Mouse (Mus musculus) limb, embryonic 11.5 days (tissue): Measurements from ENCODE around the gene Cnn3. TPM values are rescaled to one million over a fixed set of nuclear protein-coding genes. Genes with fewer than 3 reads are reported as not detected.

Experiments
- ATAC-seq: fragments of 200-750 bp; cut with Nextera tagmentation; 2 replicates; pipeline ENCODE4 v1.8.0; 2017; ENCODE audit warnings: low read depth; ENCODE audit not compliant: insufficient number of reproducible peaks, low FRiP score, low TSS enrichment
- DNase-seq: peaks from one replicate; pipeline ENCODE4 v3.0.0-alpha.2; 2015; ENCODE audit warnings: low spot score
- H3K27ac ChIP-seq: fragments of 300-500 bp; sonication (generic); replicated peaks from 2 replicates; pipeline ENCODE4 v1.5.1; 2014; ENCODE audit warnings: low read depth, mild to moderate bottlenecking, low read length
- H3K27me3 ChIP-seq: fragments of 300-500 bp; sonication (generic); 2 replicates; pipeline ENCODE4 v1.6.1; 2014; ENCODE audit warnings: mild to moderate bottlenecking, low read length, mixed read lengths; ENCODE audit not compliant: control insufficient read depth, insufficient read depth
- H3K36me3 ChIP-seq: fragments of 300-500 bp; sonication (generic); 2 replicates; pipeline ENCODE4 v1.6.1; 2014; ENCODE audit warnings: mild to moderate bottlenecking, low read length, moderate library complexity, mixed read lengths; ENCODE audit not compliant: control insufficient read depth, insufficient read depth
- H3K4me1 ChIP-seq: fragments of 300-500 bp; sonication (generic); 2 replicates; pipeline ENCODE4 v1.6.1; 2014; ENCODE audit warnings: low read length, mixed read lengths; ENCODE audit not compliant: control insufficient read depth, insufficient read depth
- H3K4me2 ChIP-seq: fragments of 300-500 bp; sonication (generic); 2 replicates; pipeline ENCODE4 v1.6.1; 2014; ENCODE audit warnings: low read depth, mild to moderate bottlenecking, moderate library complexity; ENCODE audit not compliant: severe bottlenecking
- H3K4me3 ChIP-seq: fragments of 300-500 bp; sonication (generic); 2 replicates; pipeline ENCODE4 v1.5.1; 2014; ENCODE audit warnings: low read depth, low read length
- H3K9ac ChIP-seq: fragments of 300-500 bp; sonication (generic); 2 replicates; pipeline ENCODE4 v1.6.1; 2014; ENCODE audit warnings: mild to moderate bottlenecking, low read length
- H3K9me3 ChIP-seq: fragments of 300-500 bp; sonication (generic); 2 replicates; pipeline ENCODE4 v1.6.1; 2016; ENCODE audit warnings: low read length; ENCODE audit not compliant: control insufficient read depth
- WGBS: fragments of 180-500 bp; shearing (Covaris S2); extraction: QIAGEN DNeasy Blood & Tissue Kit; methylation state at CpG from one replicate; pipeline ENCODE4 v1.1.7; 2014; 5-methylcytosine and 5-hydroxymethylcytosine counted together
- polyA plus RNA-seq: library from polyadenylated mRNA; unstranded; fragments of >200 nt; fragmentation: Nextera tagmentation; extraction: Ambion mirVana; gene quantifications from 2 replicates; pipeline ENCODE4 v1.2.1, GENCODE M21; 2014

The Cnn3 gene
- polyA plus RNA-seq, 1 experiment from 2014 or later: 840 TPM

DNA sequence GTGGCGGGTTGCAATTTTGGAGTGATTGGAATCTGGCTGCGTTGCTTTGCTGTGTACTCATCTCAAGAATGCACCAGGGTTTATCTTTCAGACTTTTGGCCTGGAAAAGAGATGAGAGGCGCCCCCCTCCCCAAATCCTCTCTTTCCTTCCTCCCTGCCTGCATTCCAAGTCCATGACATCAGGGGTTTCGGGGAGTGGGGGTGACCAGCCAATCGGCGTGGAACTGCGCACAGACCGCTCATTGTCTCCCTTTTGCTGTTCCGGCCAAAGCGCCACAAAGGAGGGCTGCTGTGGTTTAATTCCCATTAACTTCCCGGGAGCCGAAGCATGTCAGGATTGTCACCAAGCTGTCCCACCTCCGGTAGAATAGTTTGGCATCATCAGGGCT is 1.2 kb downstream of the Cnn3 start:
- DNase-seq (peak; percentile 88), ATAC-seq (peak; percentile 58; the same call in 1 of the 2 replicates)
- H3K4me1 ChIP-seq: peaks cover 15% of the 10 kb centered on the region
- H3K9me3 ChIP-seq: no peaks in the 10 kb centered on the region
- H3K4me2 ChIP-seq: peak overlapping the region; percentile 79
- H3K4me3 ChIP-seq: peak overlapping the region; percentile 79
- 0% methylated on average over 13 of the region's 13 CpGs for WGBS
- 0 out of 2 replicates have a peak, but pooled peaks cover 2% of the 10 kb centered on the region for H3K36me3 ChIP-seq
- peak overlapping the region; percentile 97 for H3K27ac ChIP-seq
- H3K9ac ChIP-seq: peak overlapping the region; percentile 94
- H3K27me3 ChIP-seq: no peaks in the 10 kb centered on the region

DNA sequence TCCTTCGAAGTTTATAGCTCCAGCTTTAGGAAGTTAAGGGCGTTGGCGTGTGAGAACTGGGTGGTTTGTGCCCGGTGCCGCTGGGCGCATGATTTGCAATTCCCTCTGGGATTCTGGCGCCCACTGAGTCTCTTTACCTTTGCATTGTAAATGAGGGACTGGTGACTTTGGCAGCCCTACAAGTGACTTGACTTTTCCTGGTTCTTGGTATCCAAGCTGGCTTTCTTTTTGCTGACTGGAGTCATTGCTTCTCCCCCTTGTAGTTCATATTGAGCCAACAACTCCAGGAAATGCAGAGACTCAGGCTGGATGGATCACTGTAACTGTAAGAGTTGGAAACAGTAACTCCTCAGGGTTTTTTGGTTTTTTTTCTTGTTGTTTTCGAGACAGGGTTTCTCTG is 1.9 kb downstream of the Cnn3 start:
- H3K9ac ChIP-seq: peak overlapping the region; percentile 94
- ATAC-seq (no peak), DNase-seq (peak; percentile 48)
- H3K27ac ChIP-seq: peak overlapping the region; percentile 97; the same call in 1 of the 2 replicates
- peaks cover 20% of the 10 kb centered on the region for H3K4me1 ChIP-seq
- 0 out of 2 replicates have a peak, but pooled peaks cover 2% of the 10 kb centered on the region for H3K36me3 ChIP-seq
- peak overlapping the region; percentile 79 for H3K4me3 ChIP-seq
- WGBS: 9% methylated on average over 8 of the region's 8 CpGs
- no peaks in the 10 kb centered on the region for H3K27me3 ChIP-seq
- H3K4me2 ChIP-seq: peak overlapping the region; percentile 79
- no peaks in the 10 kb centered on the region for H3K9me3 ChIP-seq

- Histone ChIP-seq H3K9me3 (no peaks in the 10 kb centered on the region), H3K27me3 (no peaks in the 10 kb centered on the region), H3K4me1 (peaks cover 25% of the 10 kb centered on the region), H3K36me3 (0 out of 2 replicates have a peak, but pooled peaks cover 2% of the 10 kb centered on the region), H3K9ac (peak overlapping the region; percentile 94; the same call in 1 of the 2 replicates), H3K27ac (no peak overlapping the region), H3K4me3 (peak overlapping the region; percentile 79), H3K4me2 (peak overlapping the region; percentile 79)
- DNase-seq: no peak
- 67% methylated on average over 11 of the region's 11 CpGs for WGBS
- ATAC-seq: no peak
Measured at GRCm38 (mm10) chr3:121428696-121429259, 2.5 kb downstream of the Cnn3 start.

DNA sequence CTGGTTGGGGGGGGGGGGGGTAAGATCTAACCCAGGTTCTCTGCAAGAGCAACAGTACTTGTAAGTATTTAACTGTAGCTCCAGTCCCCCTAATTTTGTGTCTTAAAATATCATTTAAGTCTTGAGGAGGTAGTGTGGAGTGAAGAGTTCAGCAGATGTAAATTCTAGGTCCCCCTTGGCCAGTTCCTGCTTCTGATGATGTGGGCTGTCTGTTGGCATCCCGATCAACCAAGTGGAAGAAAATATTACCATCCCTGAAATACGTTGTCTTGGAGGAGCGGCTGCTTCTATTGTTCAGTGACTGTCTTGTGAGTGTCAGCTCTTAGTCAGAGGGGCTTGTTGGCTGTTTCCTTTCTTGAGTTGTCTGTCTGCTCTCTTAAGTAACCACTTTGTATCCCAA is 3.2 kb downstream of the Cnn3 start:
- DNase-seq: no peak
- H3K27ac ChIP-seq: no peak overlapping the region

DNA sequence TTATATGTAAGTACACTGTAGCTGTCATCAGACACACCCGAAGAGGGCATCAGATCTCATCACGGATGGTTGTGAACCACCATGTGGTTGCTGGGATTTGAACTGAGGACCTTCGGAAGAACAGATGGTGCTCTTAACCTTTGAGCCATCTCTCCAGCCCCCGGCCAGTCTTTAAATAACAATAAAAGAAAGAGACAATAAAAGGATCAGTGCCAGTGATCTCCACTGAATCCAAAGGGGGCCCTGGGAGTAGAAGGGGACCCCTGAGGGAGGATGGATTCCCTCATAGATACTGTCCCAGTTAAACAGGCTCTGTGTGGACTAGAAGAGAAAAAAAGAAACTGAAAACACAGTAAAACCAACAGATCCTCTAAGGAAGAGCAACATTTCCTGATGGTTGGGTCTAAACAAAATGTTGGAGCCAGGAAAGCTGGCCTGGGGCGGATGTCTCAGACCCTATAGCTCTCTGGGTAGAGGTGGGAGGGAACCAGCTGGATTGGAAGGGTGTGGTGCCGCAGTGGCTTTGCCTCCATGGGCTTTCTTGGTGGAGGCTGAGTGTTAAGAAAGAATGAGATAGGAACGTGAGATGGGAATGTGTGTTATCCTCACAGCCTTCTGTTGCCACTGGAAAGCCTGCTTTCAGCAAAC is 4.1 kb downstream of the Cnn3 start:
- no peaks in the 10 kb centered on the region for H3K27me3 ChIP-seq
- H3K36me3 ChIP-seq: 0 out of 2 replicates have a peak, but pooled peaks cover 2% of the 10 kb centered on the region
- 48% methylated on average over 7 of the region's 7 CpGs for WGBS
- no peak overlapping the region for H3K4me2 ChIP-seq
- no peak overlapping the region for H3K27ac ChIP-seq
- H3K4me1 ChIP-seq: peaks cover 41% of the 10 kb centered on the region
- no peak for DNase-seq
- H3K9me3 ChIP-seq: no peaks in the 10 kb centered on the region
- no peak for ATAC-seq
- H3K4me3 ChIP-seq: no peak overlapping the region
- no peak overlapping the region for H3K9ac ChIP-seq

More for the DNA sequence above, 3.2 kb downstream of the Cnn3 start:
- H3K9ac ChIP-seq: no peak overlapping the region
- ATAC-seq: no peak
- peaks cover 32% of the 10 kb centered on the region for H3K4me1 ChIP-seq
- no peak overlapping the region for H3K4me3 ChIP-seq
- H3K4me2 ChIP-seq: no peak overlapping the region; the same call in 1 of the 2 replicates
- H3K36me3 ChIP-seq: 0 out of 2 replicates have a peak, but pooled peaks cover 2% of the 10 kb centered on the region
- WGBS: 79% methylated on average over 3 of the region's 3 CpGs
- H3K27me3 ChIP-seq: no peaks in the 10 kb centered on the region
- H3K9me3 ChIP-seq: no peaks in the 10 kb centered on the region

- peak overlapping the region; percentile 96 for H3K27ac ChIP-seq
- no peak overlapping the region; the same call in 1 of the 2 replicates for H3K9ac ChIP-seq
- peak overlapping the region; percentile 43 for H3K4me2 ChIP-seq
- DNase-seq (no peak), ATAC-seq (no peak)
- WGBS: 63% methylated on average over 6 of the region's 6 CpGs
- peaks cover 43% of the 10 kb centered on the region for H3K4me1 ChIP-seq
- no peaks in the 10 kb centered on the region for H3K9me3 ChIP-seq
- 0 out of 2 replicates have a peak, but pooled peaks cover 2% of the 10 kb centered on the region for H3K36me3 ChIP-seq
- H3K27me3 ChIP-seq: no peaks in the 10 kb centered on the region
- H3K4me3 ChIP-seq: no peak overlapping the region
Measured at GRCm38 (mm10) chr3:121433359-121433758, 7.1 kb downstream of the Cnn3 start.

DNA sequence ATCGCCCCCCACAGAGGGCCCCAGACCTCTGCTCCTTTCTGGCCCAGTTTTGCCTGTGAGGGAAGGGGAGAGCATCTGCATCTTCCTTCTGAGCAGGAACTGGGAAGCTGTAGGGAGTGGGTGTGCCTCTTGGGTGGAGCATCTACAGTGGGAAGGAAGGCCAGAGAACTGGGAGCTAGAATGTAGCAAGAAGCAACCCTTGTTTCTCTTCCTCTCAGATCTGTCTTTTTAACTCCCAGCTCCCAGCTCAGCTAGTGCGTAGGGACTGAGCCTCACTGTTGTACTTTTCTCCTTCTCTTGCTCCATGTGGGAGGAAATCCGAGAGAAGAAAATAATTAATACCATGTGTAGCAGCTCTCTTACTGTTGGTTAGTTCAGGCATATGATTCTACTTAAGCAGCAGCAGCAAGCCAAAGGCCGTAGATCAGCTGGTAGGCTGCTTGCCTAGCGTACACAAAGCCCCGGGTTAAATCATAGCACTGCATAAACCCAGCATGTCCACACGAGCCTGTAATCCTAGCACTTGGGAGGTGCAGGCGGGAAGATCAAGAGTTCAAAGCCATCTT is 7.8 kb downstream of the Cnn3 start:
- peak; percentile 93 for ATAC-seq

GRCm38 (mm10) chr3:121435296-121435695 is 9.0 kb downstream of the Cnn3 start:
- no peak overlapping the region for H3K9ac ChIP-seq
- no peak overlapping the region for H3K4me2 ChIP-seq
- no peak overlapping the region for H3K27ac ChIP-seq
- 0 out of 2 replicates have a peak, but pooled peaks cover 2% of the 10 kb centered on the region for H3K36me3 ChIP-seq
- peaks cover 37% of the 10 kb centered on the region for H3K4me1 ChIP-seq
- 78% methylated on average over 5 of the region's 5 CpGs for WGBS
- no peaks in the 10 kb centered on the region for H3K27me3 ChIP-seq
- ATAC-seq (no peak), DNase-seq (no peak)
- H3K9me3 ChIP-seq: no peaks in the 10 kb centered on the region
- H3K4me3 ChIP-seq: no peak overlapping the region

More for the DNA sequence above, 7.8 kb downstream of the Cnn3 start:
- H3K4me3 ChIP-seq: 0 out of 2 replicates have a peak overlapping the region, but pooled peaks have one; percentile 13
- peak overlapping the region; percentile 56; the same call in 1 of the 2 replicates for H3K9ac ChIP-seq
- no peaks in the 10 kb centered on the region for H3K27me3 ChIP-seq
- DNase-seq: peak; percentile 74
- WGBS: 5% methylated on average over 8 of the region's 8 CpGs
- H3K9me3 ChIP-seq: no peaks in the 10 kb centered on the region
- H3K36me3 ChIP-seq: 0 out of 2 replicates have a peak, but pooled peaks cover 2% of the 10 kb centered on the region
- peaks cover 41% of the 10 kb centered on the region for H3K4me1 ChIP-seq
- peak overlapping the region; percentile 96 for H3K27ac ChIP-seq
- H3K4me2 ChIP-seq: peak overlapping the region; percentile 43
